Mouse (Mus musculus) cortical plate, adult 2 months (tissue): ENCODE data around the gene Eif3d. TPM values are rescaled to one million over a fixed set of nuclear protein-coding genes. Genes with fewer than 3 reads are reported as not detected.

ENCODE experiments used
- H3K27ac ChIP-seq: fragments of 200-500 bp; 2 replicates; pipeline ENCODE4 v1.5.1; 2012; ENCODE audit warnings: low read length, control low read depth, inconsistent platforms; ENCODE audit not compliant: insufficient read depth
- H3K4me1 ChIP-seq: fragments of 200-500 bp; 2 replicates; pipeline ENCODE4 v1.6.1; 2011; ENCODE audit warnings: low read length; ENCODE audit not compliant: control insufficient read depth, insufficient read depth
- H3K4me3 ChIP-seq: fragments of 200-500 bp; 2 replicates; pipeline ENCODE4 v1.5.1; 2011; ENCODE audit warnings: mild to moderate bottlenecking, low read length, control low read depth; ENCODE audit not compliant: insufficient read depth
- CTCF ChIP-seq: fragments of 200-500 bp; IDR thresholded peaks from 2 replicates; pipeline ENCODE4 v1.5.1; 2011; ENCODE audit warnings: mild to moderate bottlenecking, control low read depth, low read length; ENCODE audit not compliant: insufficient read depth; ENCODE audit errors: extremely low read depth
- POLR2A ChIP-seq: fragments of 200-500 bp; IDR thresholded peaks from 2 replicates; pipeline ENCODE4 v1.6.1; 2011; ENCODE audit warnings: mild to moderate bottlenecking, low read length, control low read depth; ENCODE audit not compliant: insufficient read depth; ENCODE audit errors: extremely low read depth
- polyA plus RNA-seq: library from polyadenylated mRNA; depleted of rRNA; stranded (reverse); fragments of >200 nt; gene quantifications from 2 replicates; pipeline ENCODE4 v1.2.3, GENCODE M21; 2012

Gene Eif3d
- polyA plus RNA-seq, 1 experiment, result 106 TPM

GRCm38 (mm10) chr15:77922710-77923109, 47.9 kb downstream of the Eif3d start:
- Histone ChIP-seq H3K4me3 (no peak overlapping the region), H3K4me1 (no peaks in the 10 kb centered on the region), H3K27ac (0 out of 2 replicates have a peak overlapping the region, but pooled peaks have one; percentile 25)
- TF ChIP-seq CTCF (no peak), POLR2A (no peak)

- no peak overlapping the region for H3K4me3 ChIP-seq
- H3K4me1 ChIP-seq, result no peaks in the 10 kb centered on the region
- H3K27ac ChIP-seq, result 0 out of 2 replicates have a peak overlapping the region, but pooled peaks have one; percentile 30
- TF ChIP-seq CTCF (no peak), POLR2A (no peak)
Measured at GRCm38 (mm10) chr15:77921636-77922035, 49.0 kb downstream of the Eif3d start.

DNA sequence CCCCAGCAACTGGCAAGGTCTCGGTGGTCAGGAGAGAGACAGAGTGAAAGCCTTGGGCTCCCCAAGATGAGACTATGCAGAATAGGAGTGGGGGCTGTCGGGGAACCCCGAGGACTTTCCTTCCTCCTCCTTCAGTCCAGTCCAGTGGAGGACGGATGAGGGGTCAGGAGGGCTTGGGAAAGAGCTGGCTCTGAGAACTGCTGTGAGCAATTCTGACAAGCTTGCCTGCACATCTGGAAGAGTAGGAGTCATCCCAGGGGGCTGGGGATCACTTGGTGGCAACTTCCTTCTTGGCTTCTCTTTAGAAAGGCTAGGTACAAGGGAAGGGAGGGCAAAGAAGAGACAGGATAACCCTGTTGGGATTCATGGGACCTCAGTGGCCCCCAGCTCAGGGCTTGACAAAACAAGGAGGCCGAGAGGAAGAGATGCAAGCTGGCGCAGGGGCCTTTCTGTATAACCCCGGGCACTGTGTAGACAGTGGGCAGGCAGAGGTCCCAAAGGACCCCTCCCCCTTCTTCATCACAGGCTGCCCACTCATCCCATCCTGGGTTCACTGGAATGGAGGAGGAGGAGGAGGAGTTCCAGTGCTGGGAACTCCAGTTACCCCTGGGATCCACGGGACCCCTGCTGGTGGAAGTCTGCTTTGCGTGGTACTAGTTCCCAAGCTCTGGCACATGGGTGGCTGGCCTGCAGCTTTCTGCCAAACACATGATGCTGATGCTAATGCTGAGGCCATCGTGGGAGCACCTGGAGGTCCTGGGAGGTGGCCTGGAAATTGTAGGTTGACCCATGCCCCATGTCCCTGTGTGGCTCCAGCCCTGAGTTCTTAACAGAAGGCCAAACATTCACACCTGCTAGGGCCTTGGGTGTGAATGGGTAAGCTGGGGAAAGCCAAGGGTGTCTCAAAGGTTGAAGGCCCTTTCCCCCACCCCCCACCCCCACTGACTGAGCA, 49.8 kb downstream of the Eif3d start:
- TF ChIP-seq POLR2A (no peak), CTCF (peak; percentile 4; the same call in 1 of the 2 replicates)
- Histone ChIP-seq H3K27ac (no peak overlapping the region), H3K4me1 (no peaks in the 10 kb centered on the region), H3K4me3 (no peak overlapping the region)

DNA sequence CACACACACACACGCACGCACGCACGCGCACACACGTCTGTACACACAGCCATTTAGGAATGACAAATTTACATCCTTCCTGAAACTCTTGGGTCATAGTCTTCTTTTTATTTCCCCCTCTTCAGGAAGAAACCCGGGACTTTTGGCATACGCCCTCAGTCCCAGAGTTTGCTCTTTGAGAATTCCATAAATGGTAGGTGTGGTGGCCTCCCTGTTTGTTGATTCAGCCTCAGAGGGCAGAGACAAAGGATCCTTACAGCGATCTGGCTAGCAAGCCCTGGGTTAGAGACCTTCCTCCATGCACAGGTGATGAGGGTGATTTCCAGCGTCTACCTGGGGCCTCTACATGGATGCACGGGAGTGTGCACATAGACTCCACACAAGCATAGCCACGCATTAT, 51.2 kb downstream of the Eif3d start:
- H3K4me1 ChIP-seq, result no peaks in the 10 kb centered on the region
- TF ChIP-seq POLR2A (no peak), CTCF (no peak)
- H3K27ac ChIP-seq, result no peak overlapping the region
- no peak overlapping the region for H3K4me3 ChIP-seq

- Histone ChIP-seq H3K4me1 (no peaks in the 10 kb centered on the region), H3K4me3 (no peak overlapping the region), H3K27ac (no peak overlapping the region)
- TF ChIP-seq CTCF (peak; percentile 91), POLR2A (no peak)
Measured at GRCm38 (mm10) chr15:77916851-77917544, 53.6 kb downstream of the Eif3d start.

DNA sequence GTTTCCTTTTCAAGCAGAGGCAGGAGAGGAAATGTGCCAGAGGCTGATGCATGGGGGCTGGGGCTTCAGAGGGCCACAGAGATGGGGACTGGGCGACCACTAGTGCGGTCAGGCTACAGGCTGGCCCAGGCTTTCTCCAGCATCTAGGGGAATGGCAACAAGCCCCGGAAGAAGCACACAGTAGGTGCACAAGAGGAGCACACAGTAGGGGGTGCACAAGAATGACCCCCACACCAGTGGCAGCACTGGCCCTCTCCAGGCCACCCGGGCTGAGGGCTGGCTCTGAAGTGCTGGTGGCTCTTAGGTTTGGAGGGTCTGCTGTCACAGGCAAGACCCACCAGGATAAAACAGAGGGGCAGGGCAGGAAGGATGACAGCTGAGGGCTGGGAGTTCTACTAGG, 55.3 kb downstream of the Eif3d start:
- no peak overlapping the region for H3K4me3 ChIP-seq
- TF ChIP-seq POLR2A (no peak), CTCF (no peak)
- H3K4me1 ChIP-seq, result no peaks in the 10 kb centered on the region
- H3K27ac ChIP-seq, result no peak overlapping the region

DNA sequence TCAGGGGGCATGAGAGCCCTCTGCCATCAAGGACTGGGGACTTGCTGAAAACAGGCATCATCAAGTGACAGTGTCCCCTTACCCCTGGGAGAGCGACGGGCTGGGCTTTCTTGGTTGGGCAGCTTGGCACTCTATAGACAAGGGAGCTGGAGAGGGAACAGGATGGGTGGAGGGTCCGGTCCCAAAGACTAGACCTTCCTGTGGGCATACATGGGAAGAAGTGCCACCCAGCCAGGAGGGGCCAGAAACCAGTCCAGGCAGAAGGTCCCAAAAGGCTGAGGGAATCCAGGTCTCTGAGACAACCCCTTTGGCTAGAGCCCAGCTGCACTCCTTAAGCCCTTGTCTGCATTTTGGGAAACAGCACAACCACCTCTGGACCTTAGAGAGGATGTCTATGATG, 56.1 kb downstream of the Eif3d start:
- Histone ChIP-seq H3K27ac (no peak overlapping the region), H3K4me3 (no peak overlapping the region), H3K4me1 (no peaks in the 10 kb centered on the region)
- TF ChIP-seq CTCF (no peak), POLR2A (no peak)

DNA sequence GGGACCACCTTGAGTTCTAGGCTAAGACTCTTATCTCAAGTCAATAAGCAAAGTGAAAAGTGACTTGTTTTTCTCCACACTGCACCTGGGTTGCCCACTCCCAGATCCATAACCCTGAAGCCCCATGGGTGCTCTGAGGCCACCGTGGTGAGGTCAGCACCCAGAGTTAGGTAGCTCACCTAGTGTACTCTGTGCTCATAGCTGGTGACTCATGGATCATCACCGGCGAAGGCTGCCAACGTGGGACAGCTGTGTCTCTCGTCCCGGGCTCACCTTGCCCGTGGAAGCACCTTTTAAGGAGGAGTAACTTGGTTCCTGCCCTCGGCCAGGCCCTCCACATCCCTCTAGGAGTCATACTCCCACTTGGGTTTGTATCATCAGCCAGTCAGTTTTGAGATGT, 57.6 kb downstream of the Eif3d start:
- Histone ChIP-seq H3K27ac (no peak overlapping the region), H3K4me1 (no peaks in the 10 kb centered on the region), H3K4me3 (no peak overlapping the region)
- no peak for TF ChIP-seq POLR2A
- no peak for TF ChIP-seq CTCF

GRCm38 (mm10) chr15:77912585-77912984, 58.0 kb downstream of the Eif3d start:
- Histone ChIP-seq H3K27ac (peak overlapping the region; percentile 14; the same call in 1 of the 2 replicates), H3K4me3 (no peak overlapping the region), H3K4me1 (no peaks in the 10 kb centered on the region)
- TF ChIP-seq POLR2A (no peak), CTCF (no peak)
